20 mouse cellular contexts compared by ENCODE assay signal in genomic region chr16:35472569-35473275, GRCm38 (mm10). TPM values are rescaled to one million over a fixed set of nuclear protein-coding genes. Genes with fewer than 3 reads are reported as not detected.
DNase-seq lines count a peak whose midpoint lies in the region; ATAC-seq lines count a peak whose summit lies in the region.
"Had no signal": no experiment of that assay in that cellular context is flagged by ENCODE, and none has a peak within 500 bp of the region (broad histone marks: within the 10 kb centered on the region; RNA-seq: fewer than 3 reads in every experiment).

No protein-coding gene starts in this region.

- no peak overlapping the region for H3K9ac ChIP-seq in kidney, embryonic 14.5 days (ENCODE audit: low read depth, low read length)
- H3K9ac ChIP-seq in intestine, embryonic 15.5 days = no peak overlapping the region
- H3K9ac ChIP-seq: forebrain, postnatal 0 days; hindbrain, embryonic 15.5 days had no signal

- DNase-seq in frontal cortex, postnatal 10 days (ENCODE audit: low spot score in 2 of 2) = no peak
- peak; percentile 18 to 61 for DNase-seq in kidney, postnatal 25 days
- DNase-seq in adrenal gland, postnatal 25 days = peak; percentile 20
- DNase-seq: cerebellum, adult 11-12 months; forebrain, postnatal 0 days; layer of hippocampus, postnatal 36 days; liver; lung, adult 18-20 months; lung, postnatal 14 days; midbrain, embryonic 14.5 days had no signal

- H3K27me3 ChIP-seq in kidney, embryonic 14.5 days (ENCODE audit: control insufficient read depth, insufficient read depth, low read length) = no peaks in the 10 kb centered on the region
- no peaks in the 10 kb centered on the region for H3K27me3 ChIP-seq in intestine, embryonic 15.5 days (replicated peaks)
- H3K27me3 ChIP-seq: hindbrain, embryonic 15.5 days; megakaryocyte, embryonic 14.5 days had no signal

- H3K36me3 ChIP-seq in kidney, embryonic 14.5 days (ENCODE audit: control insufficient read depth, insufficient read depth, low read length) = no peaks in the 10 kb centered on the region
- no peaks in the 10 kb centered on the region for H3K36me3 ChIP-seq in intestine, embryonic 15.5 days
- H3K36me3 ChIP-seq: hindbrain, embryonic 15.5 days had no signal

- WGBS in kidney, embryonic 14.5 days = 87% methylated on average over 14 of the region's 14 CpGs
- WGBS in intestine, embryonic 15.5 days = 91% methylated on average over 14 of the region's 14 CpGs

- H3K4me1 ChIP-seq in kidney, embryonic 14.5 days (ENCODE audit: control insufficient read depth, insufficient read depth, low read length) = 0 out of 2 replicates have a peak, but pooled peaks cover 7% of the 10 kb centered on the region
- H3K4me1 ChIP-seq in brown adipose tissue, adult 24 weeks (ENCODE audit: control insufficient read depth, insufficient read depth, insufficient read length, low read length) = peaks cover 20% of the 10 kb centered on the region
- no peaks in the 10 kb centered on the region; the same call in 1 of the 2 replicates for H3K4me1 ChIP-seq in intestine, embryonic 15.5 days (replicated peaks)

- H3K9me3 ChIP-seq in kidney, embryonic 14.5 days (ENCODE audit: control insufficient read depth, low read length) = no peaks in the 10 kb centered on the region
- no peaks in the 10 kb centered on the region for H3K9me3 ChIP-seq in intestine, embryonic 15.5 days
- H3K9me3 ChIP-seq: forebrain, embryonic 10.5 days; hindbrain, embryonic 15.5 days; megakaryocyte, embryonic 14.5 days had no signal

- no peak overlapping the region for H3K4me3 ChIP-seq in kidney, embryonic 14.5 days (ENCODE audit: low read length)
- H3K4me3 ChIP-seq in brown adipose tissue, adult 24 weeks (ENCODE audit: insufficient read depth, low read depth, low read length) = no peak overlapping the region
- H3K4me3 ChIP-seq in intestine, embryonic 15.5 days (replicated peaks) = no peak overlapping the region
- H3K4me3 ChIP-seq: forebrain, embryonic 10.5 days; hindbrain, embryonic 15.5 days; layer of hippocampus, adult 2 months; megakaryocyte, embryonic 14.5 days; myocyte had no signal

- no peak overlapping the region for H3K27ac ChIP-seq in kidney, embryonic 14.5 days (ENCODE audit: low read depth, low read length)
- peak overlapping the region; percentile 85 for H3K27ac ChIP-seq in brown adipose tissue, adult 24 weeks (replicated peaks; ENCODE audit: low read depth, low read length)
- no peak overlapping the region for H3K27ac ChIP-seq in intestine, embryonic 15.5 days
- H3K27ac ChIP-seq: forebrain, embryonic 10.5 days; hindbrain, embryonic 15.5 days; layer of hippocampus, adult 2 months had no signal

- peak; percentile 74 for ATAC-seq in frontal cortex, adult (ENCODE audit: low TSS enrichment)
- no peak for ATAC-seq in kidney, embryonic 14.5 days (ENCODE audit: low FRiP score, low TSS enrichment)
- no peak for ATAC-seq in intestine, embryonic 15.5 days
- ATAC-seq: forebrain, postnatal 0 days; intestine, embryonic 16.5 days had no signal

- no peak overlapping the region for H3K4me2 ChIP-seq in kidney, embryonic 14.5 days (replicated peaks; ENCODE audit: low read depth, low read length)
- H3K4me2 ChIP-seq in intestine, embryonic 15.5 days (replicated peaks) = no peak overlapping the region
- H3K4me2 ChIP-seq: hindbrain, embryonic 15.5 days had no signal

RNA-seq across cellular contexts. Expression of gene Pdia5, which starts 18.0 kb away (rescaled TPM):
- 20.8 and 29.5 TPM in 2 replicates for polyA plus RNA-seq in kidney, embryonic 14.5 days (2014; fragmentation: Nextera tagmentation; extraction: Ambion mirVana)
- total RNA-seq in adrenal gland, postnatal 25 days (2021) = 15.1 and 21.7 TPM in 2 replicates
- polyA plus RNA-seq in brown adipose tissue, adult 24 weeks (2012; ENCODE audit: insufficient read depth, insufficient read length, missing spikeins) = 5.0 and 8.2 TPM in 2 replicates
- 50.1 and 59.3 TPM in 2 replicates for polyA plus RNA-seq in intestine, embryonic 15.5 days (2015; fragmentation: Nextera tagmentation; extraction: Ambion mirVana)

Comparison
In these comparisons a context has a peak if more than half of its experiments do, and no peak if none do; other contexts are left out.
1. DNase-seq: peak in kidney, postnatal 25 days (2 of 2) and adrenal gland, postnatal 25 days (single experiment); none in frontal cortex, postnatal 10 days (0 of 2).